Mouse (Mus musculus): Measurements from ENCODE around the gene Gab1.

Gene Gab1

GRCm38 (mm10) chr8:80880196-80881106 lies at the start of gene Gab1:
Gene Gab1 (minus strand): TSS chr8:80880519.
- peak; percentile 95 for DNase-seq (ENCODE audit: low read depth, low spot score)

DNA sequence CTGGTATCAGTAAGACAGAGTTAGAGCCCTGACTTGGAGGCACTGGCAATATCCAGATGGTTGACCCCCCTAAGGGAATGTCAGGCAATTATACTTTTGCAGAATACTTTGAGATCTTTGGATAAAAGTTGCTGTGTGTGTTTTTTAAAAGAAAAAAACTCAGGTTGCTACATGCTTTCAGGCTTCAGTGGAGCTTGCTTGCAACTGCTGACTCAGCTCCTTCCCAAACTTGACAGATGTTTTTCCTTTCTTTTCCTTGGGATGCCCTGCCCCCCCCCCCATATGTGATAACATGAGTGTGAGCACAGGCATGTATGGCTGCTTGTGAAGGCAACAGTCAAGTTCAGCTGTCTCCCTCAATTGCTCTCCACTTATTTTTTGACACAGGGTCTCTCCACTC lies 48.5 kb upstream of the Gab1 start:
- no peak for DNase-seq (ENCODE audit: low read depth, low spot score)

- DNase-seq (ENCODE audit: low read depth, low spot score) = no peak
These were observed 43.5 kb upstream of the Gab1 start for GRCm38 (mm10) chr8:80923794-80924316.

- no peak for DNase-seq (ENCODE audit: low read depth, low spot score)
These were observed 42.3 kb upstream of the Gab1 start for GRCm38 (mm10) chr8:80922642-80923041.

DNA sequence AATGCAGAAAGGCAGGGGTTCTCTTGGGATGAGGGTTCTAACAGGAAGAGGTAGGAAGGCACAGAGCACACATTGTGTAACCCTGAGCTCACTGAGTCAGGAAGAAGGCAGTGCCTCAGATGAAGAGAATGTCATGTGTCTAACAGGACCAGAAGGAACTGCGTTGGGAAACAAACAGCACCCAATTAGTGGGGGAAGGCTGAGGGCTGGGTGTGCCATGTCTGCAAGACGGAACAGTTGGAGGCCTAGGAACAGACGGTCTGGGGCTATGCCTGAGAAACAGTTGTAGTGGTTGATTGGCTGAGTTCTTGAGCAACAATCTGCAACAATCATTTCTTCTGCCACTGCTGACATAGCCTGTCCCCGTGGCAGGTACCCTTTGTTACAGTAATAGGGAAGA lies 38.8 kb upstream of the Gab1 start:
- peak; percentile 17 for DNase-seq (ENCODE audit: low read depth, low spot score)

DNA sequence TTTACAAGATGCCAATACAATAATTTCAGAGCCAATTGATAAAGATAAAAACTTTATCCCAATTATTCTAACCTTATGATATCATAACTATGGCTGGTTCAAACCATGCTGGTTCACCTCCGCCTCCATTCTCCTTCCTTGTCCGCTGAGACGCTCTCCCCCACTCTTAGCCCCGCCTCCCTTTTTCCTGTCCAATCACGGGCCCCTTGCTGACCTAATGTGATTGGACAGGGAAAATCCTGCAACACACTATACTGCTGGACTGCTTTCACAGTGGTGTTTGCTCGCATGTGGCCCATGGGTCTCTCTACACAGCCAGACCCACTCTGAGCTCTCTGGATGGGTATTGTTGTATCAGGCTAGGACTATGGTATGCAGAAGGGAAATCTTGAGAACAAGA lies 38.2 kb upstream of the Gab1 start:
- peak; percentile 80 for DNase-seq (ENCODE audit: low read depth, low spot score)

DNA sequence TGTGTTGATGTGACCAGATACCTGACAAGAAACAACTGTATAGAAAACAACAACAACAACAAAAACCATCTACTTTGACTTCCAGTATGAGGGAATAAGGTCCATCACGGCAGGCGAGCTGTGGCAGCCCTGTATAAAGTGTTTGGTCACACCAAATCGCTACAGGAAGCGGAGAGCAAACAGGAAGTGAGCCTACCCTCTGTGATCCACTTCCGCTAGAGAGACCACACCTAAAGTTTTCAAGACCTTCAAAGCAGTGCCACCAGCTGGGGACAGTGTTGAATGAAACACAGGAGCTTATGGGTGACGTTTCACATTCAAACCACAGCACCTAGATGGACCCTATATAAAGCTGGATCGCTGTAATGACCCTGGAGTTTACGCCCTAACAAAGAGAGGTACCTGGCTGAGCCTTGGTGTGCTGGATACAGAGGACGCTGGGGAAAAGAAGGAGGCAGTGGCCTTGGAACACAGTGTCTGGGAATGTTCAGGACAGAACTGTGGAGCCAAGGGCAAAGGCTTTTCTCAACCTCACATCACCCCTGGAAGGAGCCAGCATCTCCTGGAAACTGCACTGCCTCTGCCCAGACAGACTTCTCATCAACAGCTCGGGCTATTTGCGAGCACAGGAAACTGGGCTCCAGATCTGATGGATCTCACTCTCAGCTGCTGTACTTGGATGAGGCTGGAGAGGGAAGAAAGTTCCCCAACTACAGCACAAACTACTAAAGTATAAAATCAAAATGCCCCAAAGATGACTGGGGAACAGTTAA lies 36.3 kb upstream of the Gab1 start:
- peak; percentile 61 for DNase-seq (ENCODE audit: low read depth, low spot score)

GRCm38 (mm10) chr8:80913016-80913748 lies 32.9 kb upstream of the Gab1 start:
- DNase-seq (ENCODE audit: low read depth, low spot score) = no peak

- DNase-seq (ENCODE audit: low read depth, low spot score) = peak; percentile 85
These were observed 31.1 kb upstream of the Gab1 start for GRCm38 (mm10) chr8:80911400-80911799.

DNA sequence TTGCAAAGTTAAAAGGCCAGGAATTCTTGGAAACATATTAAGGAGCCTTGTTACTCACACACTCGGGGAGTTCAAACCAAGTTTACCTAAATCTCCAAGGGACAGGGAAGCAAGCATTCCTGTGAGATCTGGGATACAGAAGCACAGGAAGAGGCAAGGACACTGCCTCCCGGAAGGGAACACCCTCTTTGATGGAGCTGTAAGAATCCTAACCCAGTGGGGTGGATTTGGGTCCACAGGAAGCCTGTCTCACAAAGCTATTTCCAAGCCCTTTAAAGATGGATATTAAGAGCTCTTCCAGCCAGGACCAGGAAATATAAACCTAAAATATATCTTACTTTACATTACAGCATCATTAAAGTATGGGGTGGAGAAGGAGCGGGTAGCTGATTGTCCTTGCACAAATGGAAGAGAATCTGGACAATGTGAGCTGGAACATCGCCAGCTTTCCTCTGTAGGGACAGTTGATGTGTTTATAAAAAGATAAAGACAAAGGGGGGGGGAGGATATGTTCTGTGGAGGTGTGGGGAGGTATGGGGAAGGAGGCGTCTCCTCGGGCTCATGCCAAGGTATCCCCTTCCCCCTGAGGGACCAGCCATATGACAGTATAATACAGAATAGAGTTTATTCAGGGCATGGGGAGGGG lies 28.1 kb upstream of the Gab1 start:
- no peak for DNase-seq (ENCODE audit: low read depth, low spot score)

DNA sequence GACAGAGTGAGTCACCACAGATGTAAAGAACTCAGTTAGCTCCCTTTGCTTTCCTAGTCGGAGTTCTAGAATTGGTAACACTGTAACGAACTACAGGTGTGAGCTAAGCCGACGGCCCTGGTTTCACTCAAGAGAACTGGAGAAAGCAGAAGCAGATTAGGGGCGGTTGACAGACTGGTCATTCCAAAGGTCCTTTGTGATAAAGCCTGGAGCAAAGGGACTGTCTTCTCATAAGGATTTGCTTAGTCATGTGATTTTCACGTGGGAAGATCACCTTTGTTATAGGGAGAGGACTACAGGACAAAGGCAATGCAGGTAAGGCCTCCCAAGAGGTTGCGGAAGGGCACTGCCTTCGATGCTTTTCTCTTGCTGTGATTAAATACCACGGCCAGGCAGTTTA lies 22.0 kb upstream of the Gab1 start:
- no peak for DNase-seq (ENCODE audit: low read depth, low spot score)

- DNase-seq (ENCODE audit: low read depth, low spot score) = no peak
These were observed 19.0 kb upstream of the Gab1 start for GRCm38 (mm10) chr8:80899364-80899763.

GRCm38 (mm10) chr8:80896026-80896425 lies 15.7 kb upstream of the Gab1 start:
- DNase-seq (ENCODE audit: low read depth, low spot score) = no peak

DNA sequence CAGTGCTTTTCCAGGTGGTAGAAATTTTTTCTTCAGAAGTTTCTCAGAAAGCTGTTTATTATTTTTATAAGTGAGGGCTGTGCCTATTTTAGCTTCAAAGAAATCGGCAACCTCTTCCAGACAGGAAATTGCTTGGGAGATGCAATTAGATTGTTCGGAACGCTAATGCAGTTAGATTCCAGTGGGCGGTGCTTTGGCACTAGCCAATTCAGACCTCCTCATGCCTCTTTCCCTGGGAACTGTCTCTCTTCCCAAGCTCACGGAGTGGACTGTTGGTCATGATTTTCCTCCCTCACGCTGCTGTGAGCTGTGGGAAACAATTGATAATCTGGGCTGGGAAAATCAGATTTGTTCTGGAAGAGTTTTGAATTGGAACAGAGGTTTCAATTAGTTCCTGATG lies 15.1 kb upstream of the Gab1 start:
- no peak for DNase-seq (ENCODE audit: low read depth, low spot score)

DNA sequence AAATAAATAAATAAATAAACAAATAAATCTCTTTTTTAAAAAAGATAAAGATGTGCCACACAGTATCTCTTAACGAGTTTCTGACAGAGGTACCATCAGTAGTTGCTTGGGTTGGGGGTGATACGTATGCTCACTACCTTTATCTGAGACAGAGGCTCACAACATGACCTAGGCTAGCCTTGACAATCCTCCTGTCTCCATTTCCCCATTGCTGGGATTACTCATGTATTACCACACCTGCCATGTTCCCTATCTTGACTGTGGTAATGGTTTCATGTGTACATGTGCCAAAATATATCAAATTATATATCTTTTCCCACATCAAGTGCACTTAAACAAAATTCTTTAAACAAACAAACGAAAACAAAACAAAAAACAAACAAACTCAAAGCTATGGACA lies 14.2 kb upstream of the Gab1 start:
- no peak for DNase-seq (ENCODE audit: low read depth, low spot score)

DNA sequence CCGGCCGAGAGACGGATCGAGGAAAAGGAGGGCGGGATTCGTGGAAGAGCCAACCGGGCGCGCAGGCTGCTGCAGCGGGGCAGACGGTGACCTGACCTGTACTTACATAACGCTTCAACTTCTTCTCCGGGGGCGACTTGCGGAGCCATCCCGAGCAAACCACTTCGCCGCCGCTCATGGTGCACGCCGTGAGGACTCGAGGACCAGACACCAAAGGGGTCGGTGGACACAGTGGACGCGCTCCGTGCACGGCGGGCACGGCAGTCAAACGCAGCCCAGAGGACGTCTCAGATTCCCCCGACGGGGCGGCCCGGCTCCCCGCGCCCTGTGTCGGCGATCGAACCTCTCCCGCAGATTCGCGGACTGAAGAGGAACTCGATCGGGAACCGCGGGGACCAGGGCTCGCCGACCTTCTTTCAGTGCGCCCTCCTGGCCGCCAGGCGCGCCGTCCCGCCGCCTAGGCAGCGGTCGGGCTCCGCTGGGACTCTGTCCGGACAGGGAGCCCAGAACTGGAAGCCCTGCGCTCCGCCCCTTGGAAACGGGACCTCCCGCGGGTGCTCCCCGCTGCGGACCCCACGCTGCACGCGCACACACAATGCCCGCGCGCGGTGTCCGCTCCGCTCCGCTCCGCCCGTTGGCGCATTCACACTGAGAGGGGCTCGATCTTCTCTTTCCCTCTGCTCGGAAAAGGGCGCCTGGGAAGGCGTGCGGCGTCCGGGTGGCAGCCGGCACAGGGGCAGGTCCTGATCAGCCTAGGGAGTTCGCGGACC lies 708 bp downstream of the Gab1 start:
- DNase-seq (ENCODE audit: low read depth, low spot score) = peak; percentile 56

DNA sequence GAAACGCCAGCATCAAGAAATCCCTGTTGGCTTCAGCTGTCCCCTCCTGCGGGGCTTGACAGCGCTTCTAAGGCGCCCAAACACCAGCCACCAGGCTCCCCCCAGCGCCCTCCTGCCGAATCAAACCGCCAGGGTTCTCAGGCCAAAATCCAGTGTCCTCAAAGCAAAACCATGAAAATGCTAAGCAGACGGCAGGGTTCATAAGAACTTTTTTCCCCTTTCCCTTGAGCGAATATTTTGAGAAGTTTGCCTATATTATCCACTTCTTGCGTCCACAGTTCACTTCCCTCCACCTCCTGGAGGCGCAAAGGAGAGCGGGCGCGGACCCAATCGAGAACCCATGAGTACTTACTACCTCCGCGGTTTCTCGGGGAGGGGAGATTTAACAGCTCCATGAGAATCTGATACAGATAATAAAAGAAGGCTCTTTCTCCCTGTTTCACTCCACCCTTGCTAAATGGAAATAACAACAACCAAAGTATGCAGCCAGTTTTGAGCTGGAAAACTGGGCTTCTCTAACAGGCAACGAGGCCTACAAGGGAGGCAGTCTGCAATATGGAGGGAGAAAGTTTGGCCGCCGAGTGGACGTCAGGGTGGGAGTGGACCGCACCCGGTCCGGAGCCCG lies 1.4 kb downstream of the Gab1 start:
- DNase-seq (ENCODE audit: low read depth, low spot score) = no peak

DNA sequence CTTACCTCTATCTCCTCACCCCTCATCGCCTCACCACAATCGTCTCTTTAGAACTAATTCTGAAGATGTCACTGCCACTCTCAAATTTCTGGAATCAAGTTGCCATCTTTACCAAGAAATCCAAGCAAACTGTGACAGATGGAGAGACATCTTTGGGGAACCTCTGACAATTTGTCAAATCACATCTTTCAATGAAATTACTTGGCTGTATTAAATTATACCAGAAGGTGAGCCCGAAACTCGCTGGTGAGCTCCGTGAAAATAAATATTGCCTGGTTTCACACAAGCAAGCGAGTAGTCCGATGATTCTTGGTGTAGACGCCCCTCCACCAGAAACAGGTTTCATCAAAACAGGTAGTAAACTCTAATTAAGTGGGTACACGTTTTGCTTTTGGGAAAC lies 2.2 kb downstream of the Gab1 start:
- no peak for DNase-seq (ENCODE audit: low read depth, low spot score)

DNA sequence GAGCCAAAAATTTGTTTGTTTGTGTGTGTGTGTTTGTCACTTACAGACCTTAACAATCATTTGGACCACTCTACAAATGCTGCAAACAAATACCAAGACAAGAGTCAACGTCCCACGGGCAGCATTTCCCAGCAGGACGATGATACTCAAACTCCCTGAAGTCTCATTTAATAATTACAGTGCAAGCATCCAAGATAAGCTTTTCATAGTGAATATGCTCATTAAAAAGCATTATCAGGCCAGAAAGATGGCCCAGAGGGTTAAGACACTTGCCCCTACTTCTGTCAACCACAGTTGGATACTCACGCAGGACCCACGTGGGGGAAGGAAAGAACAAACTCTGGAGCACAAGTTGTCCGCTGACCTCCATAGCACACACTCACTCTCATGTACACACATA lies 4.8 kb downstream of the Gab1 start:
- DNase-seq (ENCODE audit: low read depth, low spot score) = no peak

Measured in ES-CJ7 (cell line).